Mouse (Mus musculus): ENCODE measurements around the gene Dynlt3.
"Not testable (repeated sequence)": the region's sequence is repeated elsewhere in the genome, so short reads cannot be mapped to it uniquely, and the experiment has no call there.

Dynlt3 gene

DNA sequence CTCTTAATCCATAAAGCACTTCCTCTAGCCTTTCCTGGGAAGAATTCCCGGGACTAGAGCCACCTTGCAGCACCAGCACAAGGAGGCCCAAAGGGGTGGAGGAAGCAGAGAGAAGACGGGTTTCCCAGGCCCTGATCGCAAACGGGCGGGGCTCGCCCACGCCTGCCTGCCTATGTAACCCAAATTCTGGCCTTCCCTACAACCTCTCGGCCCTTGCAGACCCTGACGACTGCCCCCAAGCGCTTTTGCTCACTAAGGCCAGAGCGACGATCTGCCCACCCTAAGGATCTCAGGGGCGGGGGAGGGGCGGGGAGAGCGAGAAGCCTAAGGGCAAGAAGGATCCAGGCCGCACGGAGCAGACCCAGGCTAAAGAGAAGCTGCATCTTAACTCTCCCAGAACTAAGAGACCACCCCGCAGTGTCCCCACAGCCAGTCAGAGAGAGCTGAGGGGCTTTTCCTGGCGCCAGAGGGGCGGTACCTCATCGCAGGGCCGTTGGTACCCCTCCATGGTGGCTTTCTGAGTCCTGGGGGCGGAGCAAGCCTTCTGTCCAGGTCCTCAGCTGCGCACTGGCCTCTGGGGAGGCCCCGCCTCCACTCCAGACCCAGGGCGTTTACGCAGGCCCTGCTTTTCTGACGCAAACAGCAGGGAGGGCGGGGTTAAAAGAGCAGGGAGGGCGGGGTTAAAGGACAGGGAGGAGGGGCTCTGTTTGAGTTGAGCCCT lies at the start of gene Dynlt3:
Gene Dynlt3, minus strand, starts transcription at position 613 of the 721 bp plus-strand sequence.
- peak; percentile 51 for DNase-seq (ENCODE audit: low read depth, low spot score)

DNA sequence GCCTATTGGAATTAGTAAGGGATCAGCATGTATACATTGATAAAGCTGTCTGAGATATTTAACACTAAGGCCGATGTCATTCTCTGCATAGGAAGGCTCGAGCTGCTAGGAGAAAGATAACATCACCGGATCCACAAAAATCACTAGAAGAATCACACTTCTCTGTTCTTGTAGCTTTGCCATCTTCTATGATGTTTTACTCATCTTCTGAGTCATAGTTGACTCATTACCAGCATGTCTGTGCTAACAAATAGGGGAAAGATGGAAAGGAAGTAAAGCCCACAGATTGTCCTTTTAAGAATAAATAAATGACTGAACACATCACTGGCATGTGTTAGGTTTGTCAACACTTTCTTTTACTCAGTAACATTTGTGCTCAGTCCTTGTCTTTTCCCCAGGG lies 37.0 kb upstream of the Dynlt3 start:
- DNase-seq (ENCODE audit: low read depth, low spot score) = no peak

DNA sequence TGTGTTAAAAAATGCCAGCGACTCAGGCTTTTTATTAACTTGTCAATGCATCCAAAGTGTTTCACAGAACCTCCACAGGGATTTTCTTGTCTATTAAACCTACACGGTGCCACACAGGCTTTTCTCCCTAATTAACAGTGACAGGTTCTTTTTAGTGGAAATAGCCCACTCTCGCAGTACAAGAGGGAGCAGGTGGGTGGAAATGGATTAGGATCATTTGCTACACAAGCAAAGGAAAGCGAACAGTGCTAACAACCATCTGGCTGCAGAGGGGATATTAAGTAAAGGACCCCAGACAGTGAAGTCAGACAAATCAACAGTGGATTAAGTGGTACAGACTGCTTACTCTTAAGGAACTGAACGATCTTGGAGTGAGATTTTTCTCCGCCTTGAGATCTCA lies 33.2 kb upstream of the Dynlt3 start:
- no peak for DNase-seq (ENCODE audit: low read depth, low spot score)

DNA sequence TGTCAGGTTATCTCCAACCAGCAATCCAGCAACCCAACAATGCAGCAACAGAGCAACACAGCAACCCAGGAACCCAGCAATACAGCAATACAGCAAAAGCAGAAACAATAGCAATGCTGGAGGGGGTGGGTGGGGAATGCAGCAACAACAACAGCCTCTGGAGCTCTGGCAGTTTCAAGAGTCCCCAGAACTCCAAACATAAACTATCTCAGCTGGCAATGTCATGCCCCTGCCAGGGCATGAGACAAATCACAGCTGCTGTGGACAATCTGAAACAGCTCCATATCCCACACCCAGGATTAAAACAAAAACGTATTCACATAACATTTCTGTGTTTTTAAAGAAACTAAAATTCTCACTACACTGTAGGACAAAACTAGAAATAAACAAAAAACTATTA lies 9.2 kb upstream of the Dynlt3 start:
- no peak for DNase-seq (ENCODE audit: low read depth, low spot score)

DNA sequence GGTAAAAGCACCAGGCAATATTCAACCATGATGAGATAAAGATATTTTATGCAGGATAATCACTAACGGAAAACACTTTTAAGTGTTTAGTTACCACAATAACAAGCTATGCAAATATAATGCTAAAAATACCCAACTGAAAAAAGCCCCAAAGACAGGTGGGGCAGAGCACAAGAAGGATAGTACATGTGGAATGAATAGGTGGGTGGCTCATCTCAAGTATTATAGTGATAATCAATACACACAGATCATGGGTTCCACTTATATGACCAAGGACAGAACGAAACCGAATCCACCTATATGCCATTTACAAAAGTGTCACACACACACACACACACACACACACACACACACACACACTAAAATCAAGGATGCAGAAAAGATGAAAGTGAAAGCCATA lies 8.6 kb upstream of the Dynlt3 start:
- DNase-seq (ENCODE audit: low read depth, low spot score) = no peak

DNA sequence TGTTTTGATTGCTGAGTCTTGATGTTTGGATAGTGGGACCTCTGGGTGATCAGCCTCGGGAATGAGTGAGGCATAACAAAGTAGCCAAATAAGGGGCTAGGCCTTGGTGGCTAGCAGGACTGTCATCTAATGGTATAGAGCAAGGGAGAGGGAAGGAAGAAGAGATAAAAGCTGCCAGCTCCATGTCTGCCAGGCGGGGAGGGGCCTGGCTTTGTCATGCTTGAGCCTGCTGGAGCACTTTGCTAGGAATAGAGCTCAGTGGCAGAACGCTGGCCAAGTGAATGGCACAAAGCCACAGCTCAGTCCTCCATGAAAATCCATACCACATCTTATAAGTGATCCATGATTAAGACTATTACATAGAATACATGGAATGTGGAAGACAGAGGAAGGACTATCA lies 10.0 kb downstream of the Dynlt3 start:
- DNase-seq (ENCODE audit: low read depth, low spot score) = no peak

DNA sequence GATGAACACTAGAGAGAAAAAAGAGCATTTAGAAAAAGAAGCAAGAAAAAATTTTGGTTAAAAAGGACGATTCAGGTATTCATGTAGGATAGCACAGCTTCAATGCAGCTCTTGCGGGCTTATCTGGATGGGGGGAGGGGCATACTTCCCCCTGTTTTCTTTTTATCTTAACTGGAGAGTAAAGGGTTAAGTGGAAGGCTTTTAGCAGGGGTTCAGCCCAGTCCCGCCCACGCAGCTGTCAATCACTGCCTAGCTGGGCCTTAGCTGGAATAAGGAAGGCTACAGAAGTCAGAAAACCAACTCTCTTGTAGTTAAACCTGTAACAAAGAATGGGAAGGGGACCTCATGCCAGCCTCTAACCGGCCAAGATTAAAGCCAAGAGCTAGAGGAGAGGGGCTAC lies 22.2 kb downstream of the Dynlt3 start:
- DNase-seq (ENCODE audit: low read depth, low spot score) = not testable (repeated sequence)

DNA sequence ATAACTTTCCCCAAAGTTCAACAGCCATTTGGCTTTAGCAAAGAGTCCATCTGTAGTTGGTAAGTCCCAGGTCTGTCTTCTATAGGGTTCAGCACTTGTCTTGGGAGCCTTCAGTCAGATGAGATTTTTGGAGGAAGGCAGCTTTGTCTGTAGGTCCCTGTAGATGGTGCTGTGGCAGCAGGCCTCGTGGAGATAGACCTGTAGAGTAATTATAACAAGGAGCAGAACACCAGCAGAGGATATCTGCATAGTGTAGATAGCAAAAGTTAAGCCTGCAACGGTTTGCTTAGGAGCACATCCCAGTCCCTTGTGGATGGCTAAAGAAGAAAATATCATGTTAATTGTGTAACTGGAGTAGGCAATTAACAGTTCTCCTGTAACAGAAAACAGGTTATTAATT lies 22.7 kb downstream of the Dynlt3 start:
- DNase-seq (ENCODE audit: low read depth, low spot score) = not testable (repeated sequence)

All from c-Kit-negative CD71-positive TER-119-positive erythroid progenitor cells, embryonic 14.5 days (primary cell).